ENCODE assay signal across 9 mouse cellular contexts in the genomic region with DNA sequence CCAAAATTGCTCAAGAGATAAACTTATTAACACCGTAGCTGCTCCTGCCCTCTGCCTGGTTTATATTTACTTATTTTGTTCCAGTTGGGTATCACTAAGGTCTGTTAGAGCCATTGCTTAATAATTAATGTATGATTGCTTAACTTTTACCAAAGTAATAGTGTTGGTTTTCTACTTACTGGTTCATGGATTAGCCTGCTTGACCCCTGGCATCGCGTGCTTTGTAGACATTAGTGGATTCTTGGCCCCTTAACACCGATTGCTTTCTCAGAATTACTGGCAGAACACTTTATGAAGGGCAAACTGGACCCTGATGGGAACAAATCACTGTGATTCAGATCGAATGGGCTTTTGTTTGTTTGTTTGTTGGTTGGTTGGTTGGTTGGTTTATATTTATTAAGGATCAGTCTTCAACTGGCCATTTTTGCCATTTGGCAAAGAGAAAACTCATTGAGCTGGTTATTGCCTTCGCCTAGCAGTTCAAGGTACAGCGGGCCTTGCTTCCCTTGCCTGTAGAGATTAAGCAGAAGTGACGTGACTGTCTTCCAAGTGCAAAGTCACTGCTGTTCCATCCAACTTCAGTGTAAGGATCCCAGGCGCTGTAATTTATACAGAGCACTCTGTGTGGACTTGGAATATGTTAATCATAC. TPM values are rescaled to one million over a fixed set of nuclear protein-coding genes. Genes with fewer than 3 reads are reported as not detected.
DNase-seq lines count a peak whose midpoint lies in the region; ATAC-seq and TF ChIP-seq lines count a peak whose summit lies in the region.
"Had no signal": no experiment of that assay in that cellular context is flagged by ENCODE, and none has a peak within 500 bp of the region (broad histone marks: within the 10 kb centered on the region; RNA-seq: fewer than 3 reads in every experiment).

No protein-coding gene starts in this region.

- H3K4me3 ChIP-seq in left cerebral cortex, adult 2 months, result peak overlapping the region; percentile 63
- H3K4me3 ChIP-seq in forebrain, embryonic 11.5 days (ENCODE audit: low read depth, low read length), result peak overlapping the region; percentile 67
- peak overlapping the region; percentile 52 for H3K4me3 ChIP-seq in kidney, postnatal 0 days (replicated peaks; ENCODE audit: low read depth, low read length)
- H3K4me3 ChIP-seq in neural tube, embryonic 12.5 days, result peak overlapping the region; percentile 64

- H3K9me3 ChIP-seq in forebrain, embryonic 11.5 days (ENCODE audit: control insufficient read depth, low read length), result no peaks in the 10 kb centered on the region
- H3K9me3 ChIP-seq in kidney, postnatal 0 days (replicated peaks; ENCODE audit: low read length), result no peaks in the 10 kb centered on the region
- H3K9me3 ChIP-seq in neural tube, embryonic 12.5 days, result no peaks in the 10 kb centered on the region

- TF ChIP-seq CTCF in left cerebral cortex, adult 2 months (IDR thresholded peaks at IDR 0.05), result no peak
- TF ChIP-seq CTCF in kidney, postnatal 0 days (IDR thresholded peaks at IDR 0.05; ENCODE audit: low read depth), result no peak

- H3K36me3 ChIP-seq in forebrain, embryonic 11.5 days (ENCODE audit: control insufficient read depth, insufficient read depth, low read length), result no peaks in the 10 kb centered on the region
- H3K36me3 ChIP-seq in kidney, postnatal 0 days (ENCODE audit: insufficient read depth, low read length), result no peaks in the 10 kb centered on the region
- no peaks in the 10 kb centered on the region for H3K36me3 ChIP-seq in neural tube, embryonic 12.5 days

- peak overlapping the region; percentile 91 for H3K4me2 ChIP-seq in forebrain, embryonic 11.5 days (ENCODE audit: low read depth, low read length, severe bottlenecking)
- peak overlapping the region; percentile 94 for H3K4me2 ChIP-seq in kidney, postnatal 0 days (ENCODE audit: low read length)
- H3K4me2 ChIP-seq in neural tube, embryonic 12.5 days (replicated peaks), result peak overlapping the region; percentile 90

- intact Hi-C loops in left cerebral cortex, adult 2 months (cut with DNase I), result no loop called here

- H3K9ac ChIP-seq in forebrain, embryonic 11.5 days (ENCODE audit: low read length), result peak overlapping the region; percentile 62
- H3K9ac ChIP-seq in kidney, postnatal 0 days (ENCODE audit: low read depth, low read length), result peak overlapping the region; percentile 56
- H3K9ac ChIP-seq in neural tube, embryonic 12.5 days, result peak overlapping the region; percentile 65; the same call in 1 of the 2 replicates

- H3K27ac ChIP-seq in left cerebral cortex, adult 2 months, result peak overlapping the region; percentile 87
- no peak overlapping the region for H3K27ac ChIP-seq in forebrain, embryonic 11.5 days (ENCODE audit: low read depth, low read length)
- peak overlapping the region; percentile 83 for H3K27ac ChIP-seq in kidney, postnatal 0 days
- H3K27ac ChIP-seq in neural tube, embryonic 12.5 days, result no peak overlapping the region

- 77% methylated on average over 9 of the region's 9 CpGs for WGBS in forebrain, embryonic 11.5 days
- WGBS in kidney, postnatal 0 days, result 55% methylated on average over 9 of the region's 9 CpGs
- WGBS in neural tube, embryonic 12.5 days, result 71% methylated on average over 9 of the region's 9 CpGs

- DNase-seq in left cerebral cortex, adult 2 months (ENCODE audit: extremely low spot score in 1 of 2, low spot score in 2 of 2), result no peak
- DNase-seq in left cerebral cortex, adult 9 months (ENCODE audit: low spot score in 2 of 2), result no peak
- DNase-seq in forebrain, embryonic 11.5 days (ENCODE audit: low spot score), result no peak
- DNase-seq in kidney, postnatal 0 days (ENCODE audit: low spot score), result peak; percentile 43
- no peak for DNase-seq in natural killer cell, adult 2 months (ENCODE audit: low spot score in 2 of 2)
- DNase-seq in T-cell, adult 2 months (ENCODE audit: low spot score), result no peak
- DNase-seq in right cerebral cortex, postnatal 14 days, result no peak

- H3K4me1 ChIP-seq in forebrain, embryonic 11.5 days (replicated peaks; ENCODE audit: control insufficient read depth, insufficient read depth, low read length), result peaks cover 5% of the 10 kb centered on the region; the same call in 1 of the 2 replicates
- 0 out of 2 replicates have a peak, but pooled peaks cover 4% of the 10 kb centered on the region for H3K4me1 ChIP-seq in kidney, postnatal 0 days (replicated peaks; ENCODE audit: insufficient read depth, low read length)
- peaks cover 7% of the 10 kb centered on the region; the same call in 1 of the 2 replicates for H3K4me1 ChIP-seq in neural tube, embryonic 12.5 days

- no peaks in the 10 kb centered on the region for H3K27me3 ChIP-seq in forebrain, embryonic 11.5 days (ENCODE audit: control insufficient read depth, insufficient read depth, low read length)
- H3K27me3 ChIP-seq in kidney, postnatal 0 days (ENCODE audit: insufficient read depth, low read length), result no peaks in the 10 kb centered on the region
- H3K27me3 ChIP-seq in neural tube, embryonic 12.5 days (replicated peaks), result no peaks in the 10 kb centered on the region

- no peak for ATAC-seq in forebrain, embryonic 11.5 days (replicated peaks; ENCODE audit: low FRiP score)
- ATAC-seq in kidney, postnatal 0 days (replicated peaks; ENCODE audit: low FRiP score, low read depth), result peak; percentile 59
- ATAC-seq in neural tube, embryonic 12.5 days (ENCODE audit: low FRiP score, low read depth), result no peak

RNA-seq across cellular contexts. Expression of gene Hacl1, which starts 0.5 kb away (rescaled TPM):
- 1 to 10 TPM; 4.4 to 6.7 TPM for total RNA-seq in left cerebral cortex, adult 2 months (2021)
- polyA plus RNA-seq in forebrain, embryonic 11.5 days (2014; fragmentation: Nextera tagmentation; extraction: Ambion mirVana), result 6.9 and 9.4 TPM in 2 replicates
- polyA plus RNA-seq in kidney, postnatal 0 days (2015; fragmentation: Nextera tagmentation; extraction: Ambion mirVana), result 68.9 and 76.3 TPM in 2 replicates
- polyA plus RNA-seq in neural tube, embryonic 12.5 days (2016; fragmentation: Nextera tagmentation; extraction: Ambion mirVana), result 7.8 and 8.1 TPM in 2 replicates

RNA-seq across cellular contexts. Expression of gene Btd, which starts 0.8 kb away (rescaled TPM):
- total RNA-seq in left cerebral cortex, adult 2 months (2021), result 1 to 10 TPM; 8.4 to 8.8 TPM
- 13.4 and 13.5 TPM in 2 replicates for polyA plus RNA-seq in forebrain, embryonic 11.5 days (2014; fragmentation: Nextera tagmentation; extraction: Ambion mirVana)
- polyA plus RNA-seq in kidney, postnatal 0 days (2015; fragmentation: Nextera tagmentation; extraction: Ambion mirVana), result 60.6 and 64.5 TPM in 2 replicates
- 16.0 and 16.1 TPM in 2 replicates for polyA plus RNA-seq in neural tube, embryonic 12.5 days (2016; fragmentation: Nextera tagmentation; extraction: Ambion mirVana)

RNA-seq across cellular contexts. Expression of gene Gm49387, which starts 1.0 kb away (rescaled TPM):
- not detected for total RNA-seq in left cerebral cortex, adult 2 months (2021)
- not detected in 2 replicates for polyA plus RNA-seq in forebrain, embryonic 11.5 days (2014; fragmentation: Nextera tagmentation; extraction: Ambion mirVana)
- 2.9 TPM in 1 of 2 replicates, not detected in the other for polyA plus RNA-seq in kidney, postnatal 0 days (2015; fragmentation: Nextera tagmentation; extraction: Ambion mirVana)
- 0.15 TPM in 1 of 2 replicates, not detected in the other for polyA plus RNA-seq in neural tube, embryonic 12.5 days (2016; fragmentation: Nextera tagmentation; extraction: Ambion mirVana)
- total RNA-seq: neutrophil, adult 5-6 weeks had no signal

RNA-seq across cellular contexts. Expression of gene Colq, which starts 50.5 kb away (rescaled TPM):
- 1 to 10 TPM; 1.1 to 1.8 TPM for total RNA-seq in left cerebral cortex, adult 2 months (2021)
- polyA plus RNA-seq in forebrain, embryonic 11.5 days (2014; fragmentation: Nextera tagmentation; extraction: Ambion mirVana), result 0.09 TPM in 1 of 2 replicates, not detected in the other
- 1.3 TPM in 2 replicates for polyA plus RNA-seq in kidney, postnatal 0 days (2015; fragmentation: Nextera tagmentation; extraction: Ambion mirVana)
- 0.30 and 0.40 TPM in 2 replicates for polyA plus RNA-seq in neural tube, embryonic 12.5 days (2016; fragmentation: Nextera tagmentation; extraction: Ambion mirVana)

Comparison
In these comparisons a context has a peak if more than half of its experiments do, and no peak if none do; other contexts are left out.
1. H3K27ac ChIP-seq: peak in left cerebral cortex, adult 2 months (single experiment) and kidney, postnatal 0 days (single experiment); none in forebrain, embryonic 11.5 days (single experiment) and neural tube, embryonic 12.5 days (single experiment).
2. Peak in every context shown above with its lines, with median percentiles within 50 percentile points of each other: H3K4me3 ChIP-seq, H3K4me2 ChIP-seq and H3K9ac ChIP-seq.